Mouse (Mus musculus) ES-Bruce4 (cell line): ENCODE measurements around the gene Rbfox3.

Experiments
- CTCF ChIP-seq: IDR thresholded peaks from one replicate; pipeline ENCODE4 v1.8.1; 2011; ENCODE audit warnings: low read depth, low read length
- EP300 ChIP-seq: IDR thresholded peaks from 2 replicates; pipeline ENCODE4 v1.6.1; 2011; ENCODE audit warnings: low read depth, low read length; ENCODE audit not compliant: insufficient read depth

- TF ChIP-seq CTCF: no peak
- TF ChIP-seq EP300: no peak
Measured at GRCm38 (mm10) chr11:118836889-118837288, 74.5 kb downstream of the Rbfox3 start.
